Mouse (Mus musculus) MEL (cell line): ENCODE measurements around the gene Ergic3. TPM values are rescaled to one million over a fixed set of nuclear protein-coding genes. Genes with fewer than 3 reads are reported as not detected.

Experiments used
- DNase-seq: peaks from one replicate; pipeline ENCODE4 v3.0.0; 2011; ENCODE audit warnings: low read depth, low spot score
- H3K27ac ChIP-seq: 2 replicates; pipeline ENCODE4 v1.5.1; 2012; ENCODE audit warnings: low read depth, mild to moderate bottlenecking, control low read depth, low read length, moderate library complexity; ENCODE audit not compliant: control insufficient read depth
- H3K27me3 ChIP-seq, 2 experiments: fragments of 150-350 bp in 1 of 2; sonication (generic) in 1 of 2; 2 replicates each; pipeline ENCODE4 v1.6.1; 2012; ENCODE audit warnings: low read length in 2 of 2, mild to moderate bottlenecking in 2 of 2, improper control_type of control experiment in 1 of 2, moderate library complexity in 1 of 2; ENCODE audit not compliant: insufficient read depth in 2 of 2, control insufficient read depth in 1 of 2
- H3K36me3 ChIP-seq, 2 experiments: 2 replicates each; pipeline ENCODE4 v1.6.1; 2012 to 2014; ENCODE audit warnings: low read length in 2 of 2, improper control_type of control experiment in 1 of 2, inconsistent platforms in 1 of 2, mild to moderate bottlenecking in 1 of 2; ENCODE audit not compliant: insufficient read depth in 2 of 2, control insufficient read depth in 1 of 2
- H3K4me1 ChIP-seq, 2 experiments: fragments of 150-350 bp in 1 of 2; sonication (generic) in 1 of 2; 2 replicates each; pipeline ENCODE4 v1.6.1; 2012; ENCODE audit warnings: low read length in 2 of 2, improper control_type of control experiment in 1 of 2, mild to moderate bottlenecking in 1 of 2; ENCODE audit not compliant: insufficient read depth in 2 of 2, control insufficient read depth in 1 of 2
- H3K4me3 ChIP-seq, 2 experiments: fragments of 150-350 bp in 1 of 2; sonication (generic) in 1 of 2; 2 replicates each; pipeline ENCODE4 v1.5.1; 2012; ENCODE audit warnings: low read depth in 2 of 2, low read length in 2 of 2, mild to moderate bottlenecking in 2 of 2, moderate library complexity in 2 of 2, control low read depth in 1 of 2, improper control_type of control experiment in 1 of 2; ENCODE audit not compliant: control insufficient read depth in 1 of 2, insufficient read depth in 1 of 2
- H3K79me2 ChIP-seq: 2 replicates; pipeline ENCODE4 v1.6.1; 2012; ENCODE audit warnings: mild to moderate bottlenecking, low read length, moderate library complexity; ENCODE audit not compliant: control insufficient read depth, poor library complexity, insufficient read depth
- H3K9ac ChIP-seq: 2 replicates; pipeline ENCODE4 v1.6.1; 2012; ENCODE audit warnings: low read depth, mild to moderate bottlenecking, control low read depth, low read length, moderate library complexity; ENCODE audit not compliant: control insufficient read depth, poor library complexity, severe bottlenecking
- H3K9me3 ChIP-seq: fragments of 150-350 bp; sonication (generic); replicated peaks from 2 replicates; pipeline ENCODE4 v1.6.1; 2012; ENCODE audit warnings: mild to moderate bottlenecking, low read length, improper control_type of control experiment, moderate library complexity; ENCODE audit not compliant: insufficient read depth
- CHD1 ChIP-seq: IDR thresholded peaks from 2 replicates; pipeline ENCODE4 v1.6.1; 2012; ENCODE audit warnings: low read depth, mild to moderate bottlenecking, inconsistent platforms, low read length, improper control_type of control experiment
- CTCF ChIP-seq, 3 experiments: IDR thresholded peaks in 2 of 3; conservative IDR thresholded peaks in 1 of 3; 2 replicates each; pipeline ENCODE4 v1.5.1; 2011 to 2012; ENCODE audit warnings: low read length in 3 of 3, low read depth in 2 of 3, mild to moderate bottlenecking in 2 of 3, improper control_type of control experiment in 1 of 3, inconsistent platforms in 1 of 3, mixed read lengths in 1 of 3, moderate library complexity in 1 of 3; ENCODE audit not compliant: control insufficient read depth in 1 of 3, insufficient read depth in 1 of 3, poor library complexity in 1 of 3, severe bottlenecking in 1 of 3
- E2F4 ChIP-seq: IDR thresholded peaks from 2 replicates; pipeline ENCODE4 v1.6.1; 2011; ENCODE audit warnings: low read depth, low read length, improper control_type of control experiment, borderline replicate concordance
- GABPA ChIP-seq: IDR thresholded peaks from 2 replicates; pipeline ENCODE4 v1.6.1; 2012; ENCODE audit warnings: low read depth, mild to moderate bottlenecking, inconsistent platforms, low read length, improper control_type of control experiment, moderate library complexity
- HCFC1 ChIP-seq: IDR thresholded peaks from 2 replicates; pipeline ENCODE4 v1.6.1; 2012; ENCODE audit warnings: low read depth, mild to moderate bottlenecking, inconsistent platforms, low read length, improper control_type of control experiment, moderate library complexity
- JUND ChIP-seq: IDR thresholded peaks from 2 replicates; pipeline ENCODE4 v1.6.1; 2011; ENCODE audit warnings: low read depth, mild to moderate bottlenecking, improper control_type of control experiment, low read length
- KAT2A ChIP-seq: conservative IDR thresholded peaks from 2 replicates; pipeline ENCODE4 v1.6.1; 2012; ENCODE audit warnings: low read depth, low read length, improper control_type of control experiment, inconsistent platforms
- MAX ChIP-seq: IDR thresholded peaks from 2 replicates; pipeline ENCODE4 v1.6.1; 2011; ENCODE audit warnings: low read length, improper control_type of control experiment
- MEF2A ChIP-seq: IDR thresholded peaks from 2 replicates; pipeline ENCODE4 v1.6.1; 2014; ENCODE audit warnings: low read depth, mild to moderate bottlenecking, inconsistent platforms, low read length, improper control_type of control experiment; ENCODE audit not compliant: poor library complexity, insufficient replicate concordance, severe bottlenecking; ENCODE audit errors: extremely low read depth
- MYC ChIP-seq: IDR thresholded peaks from 2 replicates; pipeline ENCODE4 v1.6.1; 2011; ENCODE audit warnings: low read depth, mild to moderate bottlenecking, low read length, improper control_type of control experiment, moderate library complexity
- NELFE ChIP-seq: IDR thresholded peaks from 2 replicates; pipeline ENCODE4 v1.6.1; 2011; ENCODE audit warnings: low read depth, low read length, improper control_type of control experiment
- NRF1 ChIP-seq: IDR thresholded peaks from 2 replicates; pipeline ENCODE4 v1.6.1; 2014; ENCODE audit warnings: low read depth, mild to moderate bottlenecking, inconsistent platforms, low read length, improper control_type of control experiment, moderate library complexity; ENCODE audit not compliant: poor library complexity, insufficient read depth, severe bottlenecking
- POLR2A ChIP-seq, 2 experiments: IDR thresholded peaks; 2 replicates each; pipeline ENCODE4 v1.6.1; 2011 to 2012; ENCODE audit warnings: low read length in 2 of 2, mild to moderate bottlenecking in 2 of 2, control low read depth in 1 of 2, improper control_type of control experiment in 1 of 2, low read depth in 1 of 2, moderate library complexity in 1 of 2; ENCODE audit not compliant: control insufficient read depth in 1 of 2, insufficient read depth in 1 of 2, poor library complexity in 1 of 2
- POLR2AphosphoS2 ChIP-seq: IDR thresholded peaks from 2 replicates; pipeline ENCODE4 v1.6.1; 2011; ENCODE audit warnings: low read length, improper control_type of control experiment
- RCOR1 ChIP-seq: IDR thresholded peaks from 2 replicates; pipeline ENCODE4 v1.6.1; 2012; ENCODE audit warnings: low read depth, mild to moderate bottlenecking, inconsistent platforms, low read length, improper control_type of control experiment
- TBP ChIP-seq: IDR thresholded peaks from 2 replicates; pipeline ENCODE4 v1.8.0; 2011; ENCODE audit warnings: low read depth, low read length, improper control_type of control experiment
- TCF12 ChIP-seq: IDR thresholded peaks from 2 replicates; pipeline ENCODE4 v1.6.1; 2014; ENCODE audit warnings: low read depth, mild to moderate bottlenecking, inconsistent platforms, low read length, improper control_type of control experiment, moderate library complexity
- USF2 ChIP-seq, 2 experiments: IDR thresholded peaks; 2 replicates each; pipeline ENCODE4 v1.6.1; 2011 to 2012; ENCODE audit warnings: improper control_type of control experiment in 2 of 2, low read length in 2 of 2, borderline replicate concordance in 1 of 2, inconsistent platforms in 1 of 2, low read depth in 1 of 2, mild to moderate bottlenecking in 1 of 2; ENCODE audit not compliant: insufficient read depth in 1 of 2
- ZMIZ1 ChIP-seq: IDR thresholded peaks from 2 replicates; pipeline ENCODE4 v1.6.1; 2012; ENCODE audit warnings: low read depth, mild to moderate bottlenecking, inconsistent platforms, low read length, improper control_type of control experiment, moderate library complexity
- polyA plus RNA-seq, 2 experiments: library from polyadenylated mRNA; stranded (reverse) in 1 of 2; unstranded in 1 of 2; fragments of >175 nt in 1 of 2; fragments of >200 nt in 1 of 2; gene quantifications; 2 replicates each; pipeline versions ENCODE4 v1.2.1 to v1.2.4; 2012; ENCODE audit warnings: low replicate concordance in 2 of 2, low read depth in 1 of 2; ENCODE audit not compliant: insufficient read length in 2 of 2, insufficient read depth in 1 of 2, missing spikeins in 1 of 2
- total RNA-seq: library from RNA; depleted of rRNA; stranded (reverse); fragments of 300-350 nt; gene quantifications from 2 replicates; pipeline ENCODE4 v1.2.3, GENCODE M21; 2012

Ergic3 gene
- total and polyA plus RNA-seq, 3 experiments = 86.9 to 168 TPM; not detected in 1

- H3K4me1 ChIP-seq = no peaks in the 10 kb centered on the region
- DNase-seq = peak; percentile 16
- H3K27ac ChIP-seq = no peak overlapping the region
- H3K36me3 ChIP-seq = peaks cover 0 to 3% of the 10 kb centered on the region in 2 experiments; a peak in 1 of 4 replicates
- no peak overlapping the region for H3K4me3 ChIP-seq
- H3K27me3 ChIP-seq = no peaks in the 10 kb centered on the region
- TF ChIP-seq CHD1 (no peak), NRF1 (no peak), NELFE (no peak), KAT2A (no peak), RCOR1 (no peak), USF2 (IDR thresholded peaks at IDR 0.05; ENCODE audit: borderline replicate concordance in 1 of 2, insufficient read depth in 1 of 2, low read depth in 1 of 2, low read length in 2 of 2) (no peak), GABPA (no peak), JUND (no peak), POLR2AphosphoS2 (no peak), TBP (no peak), HCFC1 (no peak), MYC (no peak), TCF12 (no peak), ZMIZ1 (no peak), MAX (no peak)
- H3K9me3 ChIP-seq = no peaks in the 10 kb centered on the region
- no peaks in the 10 kb centered on the region for H3K79me2 ChIP-seq
- no peak overlapping the region; the same call in 1 of the 2 replicates for H3K9ac ChIP-seq
Measured at GRCm38 (mm10) chr2:155979328-155979991, 28.4 kb upstream of the Ergic3 start.

- Histone ChIP-seq H3K4me1 (peaks cover 9 to 20% of the 10 kb centered on the region in 2 experiments; a peak in 3 of 4 replicates), H3K36me3 (peaks cover 3 to 16% of the 10 kb centered on the region in 2 experiments; a peak in 3 of 4 replicates), H3K4me3 (no peak overlapping the region), H3K27ac (no peak overlapping the region), H3K79me2 (no peaks in the 10 kb centered on the region), H3K9ac (no peak overlapping the region), H3K27me3 (no peaks in the 10 kb centered on the region), H3K9me3 (no peaks in the 10 kb centered on the region)
- no peak for DNase-seq
- TF ChIP-seq POLR2A (IDR thresholded peaks at IDR 0.05; ENCODE audit: control insufficient read depth in 1 of 2, insufficient read depth in 1 of 2, low read depth in 1 of 2, low read length in 2 of 2, poor library complexity in 1 of 2) = no peak
- TF ChIP-seq E2F4 = no peak
- no peak for TF ChIP-seq MEF2A
- no peak for TF ChIP-seq TBP
- TF ChIP-seq RCOR1 = no peak
- TF ChIP-seq CTCF (IDR thresholded peaks at IDR 0.05 in 2 of 3, conservative IDR thresholded peaks at IDR 0.05 in 1 of 3; ENCODE audit: control insufficient read depth in 1 of 3, insufficient read depth in 1 of 3, low read depth in 2 of 3, low read length in 3 of 3, poor library complexity in 1 of 3, severe bottlenecking in 1 of 3) = no peak
- TF ChIP-seq MAX = no peak
- TF ChIP-seq USF2 (IDR thresholded peaks at IDR 0.05; ENCODE audit: borderline replicate concordance in 1 of 2, insufficient read depth in 1 of 2, low read depth in 1 of 2, low read length in 2 of 2) = no peak
- TF ChIP-seq GABPA = no peak
Measured at GRCm38 (mm10) chr2:155985776-155986175, 22.1 kb upstream of the Ergic3 start.
